Mouse (Mus musculus) cerebellum, adult 9-10 months (tissue): ENCODE data around the gene Was.
"Not testable (repeated sequence)": the region's sequence is repeated elsewhere in the genome, so short reads cannot be mapped to it uniquely, and the experiment has no call there.

ENCODE experiments used
- DNase-seq: peaks from one replicate; pipeline ENCODE4 v3.0.0; 2022

Was gene

DNA sequence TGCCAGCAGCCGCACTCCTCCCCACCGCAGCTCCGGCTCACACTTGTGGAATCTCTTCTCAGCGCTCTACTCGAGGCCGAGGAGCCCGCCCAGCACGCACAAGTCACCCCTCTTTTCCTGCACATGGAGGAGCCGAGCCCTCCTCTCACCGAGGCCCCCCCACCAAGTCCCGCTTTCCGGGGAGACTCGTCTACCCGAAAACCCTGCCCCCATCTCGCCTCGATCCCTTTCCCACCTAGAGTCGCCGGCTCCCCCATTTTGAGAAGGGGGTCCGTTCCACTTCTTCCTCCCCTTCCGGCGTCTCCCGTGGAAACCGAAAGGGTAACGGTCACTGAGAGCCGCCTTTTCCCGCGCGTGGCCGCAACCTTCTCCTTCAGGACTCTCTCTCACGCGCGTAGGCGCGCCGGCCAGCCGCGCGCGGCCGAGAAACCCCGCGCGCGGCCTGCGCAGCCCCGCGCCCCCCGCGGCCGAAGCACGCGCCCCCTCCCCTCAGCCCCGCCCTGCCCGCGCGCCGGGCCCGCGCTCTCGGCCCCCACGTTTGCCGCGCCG lies 16.3 kb downstream of the Was start:
- peak; percentile 42 for DNase-seq

DNA sequence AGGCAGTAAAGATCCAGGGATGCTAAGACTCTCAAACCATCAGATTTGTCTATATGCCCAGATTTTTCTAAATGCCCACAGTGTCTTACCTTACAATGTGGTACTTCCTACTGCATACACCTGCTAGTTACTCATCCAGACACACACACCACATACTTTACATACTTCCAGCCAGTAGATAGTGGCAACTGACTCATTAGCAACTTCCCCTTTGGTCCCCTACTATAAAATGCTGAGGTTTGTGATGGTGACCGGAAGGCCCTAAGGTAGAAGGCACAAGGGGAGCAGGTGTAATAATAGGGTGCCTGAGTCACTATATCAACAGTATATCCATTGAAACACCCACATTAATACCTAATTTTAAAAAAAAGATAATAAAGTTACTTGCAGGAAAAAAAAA lies 21.1 kb downstream of the Was start:
- no peak for DNase-seq

DNA sequence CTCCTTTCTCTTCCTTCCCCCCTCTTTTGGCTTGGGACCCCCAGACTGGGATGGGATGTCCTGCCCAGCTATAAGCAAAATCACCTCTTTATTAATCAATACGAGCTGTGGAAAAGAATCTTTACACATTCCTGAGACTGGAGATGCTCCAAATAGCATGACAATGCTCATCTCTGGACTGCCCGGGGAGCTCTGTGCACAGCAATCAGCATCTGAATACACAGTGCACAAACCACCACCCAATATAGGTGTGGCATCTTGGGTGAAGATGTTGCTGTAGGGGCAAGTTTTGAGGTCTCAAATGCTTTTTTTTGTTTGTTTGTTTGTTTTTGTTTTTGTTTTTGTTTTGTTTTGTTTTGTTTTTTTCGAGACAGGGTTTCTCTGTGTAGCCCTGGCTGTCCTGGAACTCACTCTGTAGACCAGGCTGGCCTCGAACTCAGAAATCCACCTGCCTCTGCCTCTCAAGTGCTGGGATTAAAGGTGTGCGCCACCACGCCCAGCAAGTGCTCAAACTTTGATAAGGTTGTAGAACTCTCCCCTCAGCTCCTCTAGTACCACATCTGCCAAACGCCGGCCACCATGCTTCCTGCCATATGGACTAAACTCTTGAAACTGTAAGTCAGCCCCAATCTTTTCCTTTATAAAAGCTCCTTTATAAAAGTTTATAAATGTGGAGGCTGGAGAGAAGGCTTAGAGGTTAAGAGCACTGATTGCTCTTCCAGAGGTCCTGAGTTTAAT lies 39.1 kb downstream of the Was start:
- DNase-seq: not testable (repeated sequence)

DNA sequence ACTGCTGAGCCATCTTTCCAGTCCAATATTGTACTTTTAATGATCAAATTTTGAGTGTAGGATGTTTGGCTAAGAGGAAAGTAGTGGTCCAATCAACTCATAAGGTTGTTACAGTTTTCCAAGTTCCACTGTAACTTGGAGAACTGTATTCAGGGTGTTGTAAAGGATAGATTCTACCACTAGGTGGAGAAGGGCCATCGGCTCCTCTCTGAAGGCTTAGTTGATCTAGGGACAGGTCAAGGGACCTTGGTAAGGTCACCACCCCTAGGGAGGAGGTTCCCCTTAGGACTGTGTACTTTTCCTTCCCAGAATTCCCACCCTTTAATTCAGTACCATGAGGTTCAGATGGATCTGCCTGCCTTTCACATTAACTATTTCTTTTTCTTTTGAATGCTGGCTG lies 57.3 kb downstream of the Was start:
- no peak for DNase-seq
